Mouse (Mus musculus) layer of hippocampus, adult 2 months (tissue): ENCODE data around the gene Ccdc170. TPM values are rescaled to one million over a fixed set of nuclear protein-coding genes. Genes with fewer than 3 reads are reported as not detected.

ENCODE experiments used
- DNase-seq, 2 experiments: peaks; one replicate each; pipeline ENCODE4 v3.0.0; 2022; ENCODE audit warnings: low spot score in 2 of 2
- H3K27ac ChIP-seq: fragments of 200-600 bp; 2 replicates; pipeline ENCODE4 v1.8.1; 2022
- H3K4me3 ChIP-seq: fragments of 200-600 bp; 2 replicates; pipeline ENCODE4 v1.8.1; 2022; ENCODE audit warnings: mild to moderate bottlenecking
- CTCF ChIP-seq: fragments of 200-600 bp; conservative IDR thresholded peaks from 2 replicates; pipeline ENCODE4 v1.8.1; 2022; ENCODE audit warnings: antibody characterized with exemption, mild to moderate bottlenecking, moderate library complexity
- total RNA-seq, 2 experiments: library from RNA; stranded (reverse); gene quantifications; 2 replicates each; pipeline ENCODE4 v1.2.3; 2021

Ccdc170 gene
- total RNA-seq, 2 experiments from 2014 or later: 0.41 to 0.54 TPM

- TF ChIP-seq CTCF: no peak
- H3K4me3 ChIP-seq: no peak overlapping the region
- no peak overlapping the region for H3K27ac ChIP-seq
- no peak for DNase-seq
Measured at GRCm38 (mm10) chr10:4531933-4532332, 49.6 kb downstream of the Ccdc170 start.

- Histone ChIP-seq H3K27ac (no peak overlapping the region), H3K4me3 (no peak overlapping the region)
- TF ChIP-seq CTCF: no peak
- no peak for DNase-seq
Measured at GRCm38 (mm10) chr10:4532731-4533130, 50.4 kb downstream of the Ccdc170 start.

- H3K4me3 ChIP-seq: no peak overlapping the region
- no peak for DNase-seq
- no peak for TF ChIP-seq CTCF
- no peak overlapping the region for H3K27ac ChIP-seq
Measured at GRCm38 (mm10) chr10:4533873-4534272, 51.6 kb downstream of the Ccdc170 start.

GRCm38 (mm10) chr10:4545550-4545949, 63.2 kb downstream of the Ccdc170 start:
- TF ChIP-seq CTCF: peak; percentile 58
- H3K4me3 ChIP-seq: no peak overlapping the region
- no peak for DNase-seq
- H3K27ac ChIP-seq: no peak overlapping the region

- H3K27ac ChIP-seq: no peak overlapping the region
- DNase-seq: no peak
- no peak overlapping the region for H3K4me3 ChIP-seq
- no peak for TF ChIP-seq CTCF
Measured at GRCm38 (mm10) chr10:4553442-4554119, 71.3 kb downstream of the Ccdc170 start.

GRCm38 (mm10) chr10:4556842-4557377, 74.6 kb downstream of the Ccdc170 start:
- DNase-seq: no peak
- TF ChIP-seq CTCF: no peak
- Histone ChIP-seq H3K4me3 (no peak overlapping the region), H3K27ac (no peak overlapping the region)

- DNase-seq: no peak
- H3K27ac ChIP-seq: no peak overlapping the region
- TF ChIP-seq CTCF: no peak
- H3K4me3 ChIP-seq: no peak overlapping the region
Measured at GRCm38 (mm10) chr10:4559132-4559531, 76.8 kb downstream of the Ccdc170 start.

- H3K27ac ChIP-seq: no peak overlapping the region
- no peak for TF ChIP-seq CTCF
- no peak overlapping the region for H3K4me3 ChIP-seq
- no peak for DNase-seq
Measured at GRCm38 (mm10) chr10:4565148-4565547, 82.8 kb downstream of the Ccdc170 start.

- Histone ChIP-seq H3K27ac (no peak overlapping the region), H3K4me3 (no peak overlapping the region)
- no peak for TF ChIP-seq CTCF
- DNase-seq: no peak
Measured at GRCm38 (mm10) chr10:4570778-4571177, 88.5 kb downstream of the Ccdc170 start.

GRCm38 (mm10) chr10:4571304-4571703, 89.0 kb downstream of the Ccdc170 start:
- Histone ChIP-seq H3K27ac (no peak overlapping the region), H3K4me3 (no peak overlapping the region)
- DNase-seq: no peak
- TF ChIP-seq CTCF: no peak

GRCm38 (mm10) chr10:4581905-4582304, 99.6 kb downstream of the Ccdc170 start:
- no peak overlapping the region for H3K27ac ChIP-seq
- no peak overlapping the region for H3K4me3 ChIP-seq
- no peak for DNase-seq
- TF ChIP-seq CTCF: no peak

- DNase-seq: no peak
- Histone ChIP-seq H3K27ac (no peak overlapping the region), H3K4me3 (no peak overlapping the region)
- TF ChIP-seq CTCF: no peak
Measured at GRCm38 (mm10) chr10:4586691-4587090, 104.4 kb downstream of the Ccdc170 start.

GRCm38 (mm10) chr10:4589576-4589975, 107.3 kb downstream of the Ccdc170 start:
- Histone ChIP-seq H3K4me3 (no peak overlapping the region), H3K27ac (no peak overlapping the region)
- no peak for DNase-seq
- no peak for TF ChIP-seq CTCF

- TF ChIP-seq CTCF: no peak
- Histone ChIP-seq H3K27ac (no peak overlapping the region), H3K4me3 (no peak overlapping the region)
- no peak for DNase-seq
Measured at GRCm38 (mm10) chr10:4590956-4591355, 108.7 kb downstream of the Ccdc170 start.

- Histone ChIP-seq H3K27ac (no peak overlapping the region), H3K4me3 (no peak overlapping the region)
- TF ChIP-seq CTCF: peak; percentile 74
- DNase-seq: no peak
Measured at GRCm38 (mm10) chr10:4593828-4594227, 111.5 kb downstream of the Ccdc170 start.
